Mouse (Mus musculus): ENCODE measurements at regions not wholly inside any gene's neighbourhood (a gene's known extent, or its start where the extent isn't known, plus 50 kb on each side); places are given as distances from the start of the nearest gene placed in this dataset.
A peak's percentile ranks its signal among the peaks of the same experiment; 100 is the strongest.

DNA sequence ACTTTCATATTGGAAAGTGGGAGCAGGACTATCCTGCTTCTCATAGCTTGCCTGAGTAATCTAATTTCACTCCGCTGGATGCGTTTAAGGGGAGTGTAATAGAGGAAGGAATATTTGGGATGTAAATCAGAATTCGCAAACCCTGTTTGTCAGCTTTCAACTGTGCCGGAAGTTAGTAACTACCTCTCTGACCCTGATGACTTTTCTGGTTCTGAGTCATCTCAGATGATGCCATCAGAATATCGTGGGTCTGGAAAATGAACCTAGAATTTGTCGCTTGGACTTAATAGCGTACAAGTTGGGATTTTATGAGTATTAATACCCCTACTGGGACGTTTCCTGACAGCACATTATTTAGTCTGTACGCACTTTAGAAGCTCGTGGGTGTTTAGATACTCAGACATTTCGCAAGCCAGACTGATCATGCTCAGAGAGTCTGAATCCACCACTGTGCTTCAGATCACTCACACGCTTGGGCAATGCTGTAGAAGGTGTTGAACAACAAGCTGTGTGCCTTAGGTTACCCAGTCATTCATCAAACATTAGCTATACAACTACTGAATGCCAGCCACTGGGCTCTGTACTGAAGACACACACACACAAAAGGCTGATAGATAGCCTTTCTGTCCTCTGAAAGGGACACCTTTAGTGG lies 131.1 kb downstream of the Phlda1 start:
- TF ChIP-seq MAX (IDR thresholded peaks at IDR 0.05) (no peak), CTCF (IDR thresholded peaks at IDR 0.05; ENCODE audit: control insufficient read depth, insufficient read depth, insufficient read length) (no peak), USF1 (IDR thresholded peaks at IDR 0.05; ENCODE audit: low read depth) (no peak), CEBPB (IDR thresholded peaks at IDR 0.05; ENCODE audit: low read depth) (peak; percentile 33), MYOG (IDR thresholded peaks at IDR 0.05; ENCODE audit: control insufficient read depth, extremely low read depth, insufficient read length) (no peak), MYOD1 (IDR thresholded peaks at IDR 0.05; ENCODE audit: control insufficient read depth, insufficient read length, low read depth) (no peak), FOSL1 (IDR thresholded peaks at IDR 0.05; ENCODE audit: insufficient read depth, low read length, poor library complexity, severe bottlenecking) (no peak)

Measured in C2C12 (cell line).